Mouse (Mus musculus) embryonic fibroblast, embryonic 13.5 days (primary cell): ENCODE measurements at regions not wholly inside any gene's neighbourhood (a gene's known extent, or its start where the extent isn't known, plus 50 kb on each side); places are given as distances from the start of the nearest gene placed in this dataset.

Experiments used
- CTCF ChIP-seq: IDR thresholded peaks from 2 replicates; pipeline ENCODE4 v1.5.1; 2011; ENCODE audit warnings: mild to moderate bottlenecking, control low read depth, low read length, moderate library complexity, borderline replicate concordance; ENCODE audit not compliant: insufficient read depth
- POLR2A ChIP-seq: IDR thresholded peaks from 2 replicates; pipeline ENCODE4 v1.6.1; 2011; ENCODE audit warnings: low read depth, mild to moderate bottlenecking, control low read depth, low read length, moderate library complexity

DNA sequence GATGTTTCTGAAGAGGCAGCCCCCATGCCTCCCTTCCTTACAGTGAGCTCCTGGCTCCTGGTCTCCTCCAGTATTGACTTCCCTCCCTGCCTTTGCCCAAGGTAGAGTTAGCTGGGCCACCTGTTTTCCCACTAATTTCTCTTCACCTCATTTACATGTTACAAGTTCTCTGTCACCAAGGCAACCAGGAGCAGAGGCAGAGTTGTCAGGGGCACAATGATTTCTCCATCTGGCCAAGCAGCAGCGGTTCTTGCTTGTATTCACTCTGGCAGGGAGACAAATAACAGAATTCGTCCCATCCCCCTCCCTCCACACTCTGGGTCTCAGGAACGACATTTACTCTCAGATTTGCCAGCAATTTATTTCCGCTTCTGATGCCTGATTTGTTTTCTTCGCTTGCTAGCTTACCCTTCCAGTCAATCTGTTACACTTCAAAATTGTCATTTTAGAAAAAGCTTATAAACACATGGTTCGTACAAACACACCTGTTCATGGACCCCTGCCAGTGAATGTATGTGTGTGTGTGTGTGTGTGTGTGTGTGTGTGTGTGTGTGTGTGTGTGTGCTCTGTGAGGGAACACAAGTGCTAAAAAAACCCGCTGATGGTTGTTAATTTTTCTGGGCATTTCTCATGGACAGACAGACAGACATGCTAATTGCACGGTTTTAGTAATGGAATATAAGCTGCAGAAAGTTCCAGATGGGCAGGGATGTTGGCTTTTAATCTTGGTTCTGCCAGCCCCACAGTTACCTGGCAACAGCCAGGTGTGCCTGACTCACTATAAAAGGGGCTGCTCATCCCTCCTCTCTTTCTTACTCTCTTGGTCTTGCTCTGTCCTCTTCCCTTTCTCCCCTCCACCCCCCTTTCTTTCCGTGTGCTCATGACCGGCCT lies 205.6 kb upstream of the Phyhipl start:
- TF ChIP-seq CTCF (no peak), POLR2A (no peak)
